Mouse (Mus musculus): ENCODE measurements around the gene Gbp2b. TPM values are rescaled to one million over a fixed set of nuclear protein-coding genes. Genes with fewer than 3 reads are reported as not detected.
"Not testable (repeated sequence)": the region's sequence is repeated elsewhere in the genome, so short reads cannot be mapped to it uniquely, and the experiment has no call there.

Gene Gbp2b
- polyA plus RNA-seq, 1 experiment from 2014 or later: not detected

GRCm38 (mm10) chr3:142640201-142640600, 45.6 kb downstream of the Gbp2b start:
- ATAC-seq (ENCODE audit: low FRiP score, low read depth): no peak
- H3K27me3 ChIP-seq: no peaks in the 10 kb centered on the region
- 0 out of 2 replicates have a peak overlapping the region, but pooled peaks have one; percentile 19 for H3K4me2 ChIP-seq (replicated peaks)
- H3K4me1 ChIP-seq: no peaks in the 10 kb centered on the region
- no peak overlapping the region for H3K9ac ChIP-seq
- no peak overlapping the region for H3K27ac ChIP-seq
- WGBS: 7% methylated on average over 9 of the region's 9 CpGs
- H3K9me3 ChIP-seq: no peaks in the 10 kb centered on the region
- no peaks in the 10 kb centered on the region for H3K36me3 ChIP-seq
- no peak overlapping the region for H3K4me3 ChIP-seq

- not testable (repeated sequence) for H3K27ac ChIP-seq; H3K27me3 ChIP-seq; H3K9ac ChIP-seq; H3K36me3 ChIP-seq; H3K4me2 ChIP-seq (replicated peaks); H3K4me1 ChIP-seq; H3K9me3 ChIP-seq; ATAC-seq (ENCODE audit: low FRiP score, low read depth); H3K4me3 ChIP-seq
- 14% methylated on average over 2 of the region's 2 CpGs for WGBS
These were observed 51.3 kb downstream of the Gbp2b start for GRCm38 (mm10) chr3:142645949-142646348.

GRCm38 (mm10) chr3:142647836-142648235, 53.2 kb downstream of the Gbp2b start:
- H3K4me1 ChIP-seq; H3K27me3 ChIP-seq; H3K9me3 ChIP-seq; ATAC-seq (ENCODE audit: low FRiP score, low read depth); H3K4me3 ChIP-seq; H3K4me2 ChIP-seq (replicated peaks); H3K9ac ChIP-seq; H3K27ac ChIP-seq; H3K36me3 ChIP-seq: not testable (repeated sequence)
- 49% methylated on average over 7 of the region's 7 CpGs for WGBS

GRCm38 (mm10) chr3:142650205-142650604, 55.6 kb downstream of the Gbp2b start:
- Histone ChIP-seq H3K9me3 (no peaks in the 10 kb centered on the region), H3K27me3 (no peaks in the 10 kb centered on the region), H3K4me1 (no peaks in the 10 kb centered on the region), H3K27ac (no peak overlapping the region), H3K4me2 (replicated peaks) (no peak overlapping the region), H3K9ac (no peak overlapping the region), H3K36me3 (no peaks in the 10 kb centered on the region), H3K4me3 (no peak overlapping the region)
- no peak for ATAC-seq (ENCODE audit: low FRiP score, low read depth)
- WGBS: 19% methylated on average over 2 of the region's 2 CpGs

- Histone ChIP-seq H3K9me3 (no peaks in the 10 kb centered on the region), H3K27me3 (no peaks in the 10 kb centered on the region), H3K4me1 (no peaks in the 10 kb centered on the region), H3K4me2 (replicated peaks) (no peak overlapping the region), H3K36me3 (no peaks in the 10 kb centered on the region), H3K4me3 (no peak overlapping the region), H3K27ac (no peak overlapping the region), H3K9ac (no peak overlapping the region)
- ATAC-seq (ENCODE audit: low FRiP score, low read depth): no peak
- WGBS: 95% methylated on average over 8 of the region's 8 CpGs
These were observed 70.1 kb downstream of the Gbp2b start for GRCm38 (mm10) chr3:142664723-142665122.

Small RNA genes lying within 50 kb of the gene (microRNA-seq; reads per million reads assigned to microRNA genes)
- gene Mir6381: not detected

Other genes with a start within 250 kb of the Gbp2b start
- 19.0 and 21.0 TPM in 2 replicates for gene Pdlim5, start 199.2 kb upstream of the Gbp2b start, polyA plus RNA-seq (2015; fragmentation: Nextera tagmentation; extraction: Ambion mirVana)
- 0.05 TPM in 1 of 2 replicates, not detected in the other for gene Gbp5, start 100.9 kb upstream of the Gbp2b start, polyA plus RNA-seq (2015; fragmentation: Nextera tagmentation; extraction: Ambion mirVana)
- 1.7 and 2.0 TPM in 2 replicates for gene Gbp7, start 64.5 kb upstream of the Gbp2b start, polyA plus RNA-seq (2015; fragmentation: Nextera tagmentation; extraction: Ambion mirVana)
- 0.68 and 1.1 TPM in 2 replicates for gene Gbp3, start 34.8 kb upstream of the Gbp2b start, polyA plus RNA-seq (2015; fragmentation: Nextera tagmentation; extraction: Ambion mirVana)
- gene Gbp2, start 25.8 kb downstream of the Gbp2b start, polyA plus RNA-seq (2015; fragmentation: Nextera tagmentation; extraction: Ambion mirVana): 0.36 and 0.43 TPM in 2 replicates
- gene Kyat3, start 106.2 kb downstream of the Gbp2b start, polyA plus RNA-seq (2015; fragmentation: Nextera tagmentation; extraction: Ambion mirVana): 15.7 and 16.0 TPM in 2 replicates
- gene Gtf2b, start 170.2 kb downstream of the Gbp2b start, polyA plus RNA-seq (2015; fragmentation: Nextera tagmentation; extraction: Ambion mirVana): 83.1 and 91.1 TPM in 2 replicates